Mouse (Mus musculus): Measurements from ENCODE around the gene Dnaic2. TPM values are rescaled to one million over a fixed set of nuclear protein-coding genes. Genes with fewer than 3 reads are reported as not detected.

Gene Dnaic2
- polyA plus RNA-seq, 1 experiment: not detected

DNA sequence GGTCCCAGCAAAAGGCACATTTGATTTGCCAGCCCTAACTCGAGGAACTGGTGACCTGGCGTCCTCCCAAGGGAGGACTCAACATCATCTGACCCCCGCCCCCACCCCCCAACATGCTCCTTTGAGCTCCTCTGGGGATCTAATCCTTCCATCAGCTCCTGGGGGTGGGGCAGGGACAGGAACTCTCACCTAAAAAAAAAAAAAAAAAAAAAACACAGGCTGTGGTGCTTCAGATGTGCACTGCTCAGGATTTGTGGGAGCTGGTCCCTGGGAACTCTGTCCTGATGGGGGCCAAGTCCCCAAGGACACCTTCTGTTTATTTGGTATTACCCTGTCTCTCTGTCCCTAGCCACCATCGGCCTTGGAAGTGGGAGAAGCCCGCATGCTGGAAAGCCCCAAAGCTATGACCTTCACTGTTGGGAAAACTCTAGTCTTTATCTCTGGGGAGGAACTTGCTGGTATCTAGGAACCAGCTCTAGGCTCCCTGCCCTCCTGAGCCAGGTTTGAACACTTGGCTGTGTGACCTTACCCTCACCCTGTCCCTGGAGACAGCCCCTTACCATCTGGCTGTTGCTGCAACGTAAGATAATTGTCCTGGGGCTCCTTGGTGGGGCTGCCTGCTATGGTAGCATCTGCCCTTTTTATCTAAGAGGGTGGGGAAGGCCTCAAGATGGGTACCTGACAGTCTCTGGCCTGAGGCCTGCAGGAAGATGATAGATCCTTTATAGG lies 35.6 kb upstream of the Dnaic2 start:
- TF ChIP-seq GATA1 (IDR thresholded peaks at IDR 0.05; ENCODE audit: low read length): no peak

DNA sequence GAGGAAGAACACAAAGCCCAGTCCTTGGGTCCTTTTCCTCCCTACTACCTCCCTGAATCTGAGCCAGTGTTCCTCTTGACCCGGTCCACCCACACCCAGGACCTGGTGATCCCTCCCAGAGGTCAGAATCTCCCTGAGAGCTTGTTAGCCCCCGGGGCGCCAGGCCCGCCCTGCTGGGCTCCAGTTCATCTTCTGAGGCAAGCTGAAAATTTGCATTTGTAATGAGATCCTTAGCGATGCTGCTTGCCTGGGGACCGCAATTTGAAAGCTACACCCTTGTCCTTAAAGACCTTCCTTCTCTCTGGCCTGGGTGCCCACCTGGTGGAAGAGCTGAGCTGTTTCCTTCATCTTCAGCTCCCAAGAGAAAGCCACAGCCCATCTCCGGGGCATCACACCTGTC lies 34.6 kb upstream of the Dnaic2 start:
- TF ChIP-seq GATA1 (IDR thresholded peaks at IDR 0.05; ENCODE audit: low read length): no peak

GRCm38 (mm10) chr11:114693456-114693855 lies 33.8 kb upstream of the Dnaic2 start:
- no peak for TF ChIP-seq GATA1 (IDR thresholded peaks at IDR 0.05; ENCODE audit: low read length)

GRCm38 (mm10) chr11:114694451-114694850 lies 32.8 kb upstream of the Dnaic2 start:
- TF ChIP-seq GATA1 (IDR thresholded peaks at IDR 0.05; ENCODE audit: low read length): no peak

DNA sequence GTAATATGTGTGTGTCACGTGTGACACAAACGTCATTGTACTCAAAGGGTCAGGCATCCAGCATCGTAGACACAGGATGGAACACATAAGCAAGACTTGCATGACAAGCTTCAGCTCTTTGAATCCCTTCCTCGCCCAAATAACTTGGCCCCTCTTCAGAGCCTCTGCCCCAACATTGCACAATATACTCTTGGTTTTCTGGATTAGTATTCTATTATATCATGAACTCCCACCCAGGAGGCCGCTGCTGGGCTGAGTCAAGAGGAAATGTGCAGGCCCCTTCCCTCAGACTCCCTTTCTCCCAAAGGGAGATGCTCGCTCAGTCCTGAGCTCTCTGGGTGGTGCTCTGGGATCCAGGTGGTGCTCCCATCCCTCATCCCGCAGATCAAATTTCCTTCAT lies 28.7 kb upstream of the Dnaic2 start:
- TF ChIP-seq GATA1 (IDR thresholded peaks at IDR 0.05; ENCODE audit: low read length): no peak

GRCm38 (mm10) chr11:114699511-114699910 lies 27.7 kb upstream of the Dnaic2 start:
- TF ChIP-seq GATA1 (IDR thresholded peaks at IDR 0.05; ENCODE audit: low read length): no peak

- no peak for TF ChIP-seq GATA1 (IDR thresholded peaks at IDR 0.05; ENCODE audit: low read length)
Observed at GRCm38 (mm10) chr11:114702311-114702995, 24.8 kb upstream of the Dnaic2 start.

DNA sequence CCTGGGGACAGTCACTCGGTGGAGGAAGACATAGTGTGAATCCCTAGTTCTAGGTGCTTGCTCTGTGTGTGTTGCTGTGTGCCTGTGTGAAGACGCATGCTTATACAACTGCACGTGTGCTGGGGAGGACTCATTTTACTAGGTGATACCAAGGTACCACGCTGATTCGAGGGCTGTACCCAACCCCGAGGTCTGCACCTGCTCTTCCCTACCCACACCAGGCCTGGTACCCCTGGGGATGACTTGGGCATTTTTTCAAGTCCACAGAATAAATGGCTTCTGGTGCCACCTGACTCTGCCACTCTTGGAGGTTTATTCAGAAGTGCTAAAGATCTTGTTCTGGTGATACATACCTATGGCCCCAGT lies 24.2 kb upstream of the Dnaic2 start:
- no peak for TF ChIP-seq GATA1 (IDR thresholded peaks at IDR 0.05; ENCODE audit: low read length)

DNA sequence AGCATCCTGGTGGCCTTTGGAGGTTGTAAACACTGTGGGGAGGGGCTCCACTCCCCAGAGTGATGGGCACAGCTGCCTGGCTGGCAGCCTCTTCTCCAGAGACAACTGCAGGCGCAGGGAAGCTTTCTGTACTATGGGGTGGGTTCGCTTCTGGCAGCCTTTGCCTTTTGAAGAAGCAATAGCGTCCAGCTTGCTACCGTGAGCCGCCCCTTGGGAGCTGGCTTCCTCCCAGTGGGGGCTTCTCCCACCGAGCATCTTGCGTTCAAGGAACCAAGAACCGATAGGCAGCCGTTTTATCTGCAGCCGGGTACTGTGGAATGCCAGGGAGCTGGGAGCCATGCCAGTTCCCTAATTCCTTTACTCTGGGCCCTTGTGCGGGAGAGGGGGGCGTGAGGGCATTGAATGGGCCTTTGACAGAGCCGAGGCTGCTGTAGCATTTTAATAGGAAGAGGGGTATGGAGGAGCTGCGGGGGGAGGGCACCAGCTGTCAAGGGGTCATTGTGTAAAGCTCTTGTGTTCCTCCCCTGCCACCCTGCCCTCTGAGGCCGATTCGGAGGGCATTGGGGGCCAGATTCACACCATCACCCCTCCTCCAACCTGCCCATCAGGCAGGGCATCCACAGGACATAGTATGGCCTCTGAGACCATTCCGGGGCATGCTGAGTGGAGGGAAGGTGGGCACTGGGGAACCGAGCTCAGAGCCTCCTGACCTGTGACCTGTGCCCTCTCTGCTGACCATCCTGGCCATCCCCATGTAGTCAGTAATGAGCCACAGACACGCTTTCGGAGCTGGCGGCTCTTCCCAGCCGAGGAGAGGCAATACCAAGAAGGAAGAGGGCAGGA lies 22.9 kb upstream of the Dnaic2 start:
- TF ChIP-seq GATA1 (IDR thresholded peaks at IDR 0.05; ENCODE audit: low read length): no peak

GRCm38 (mm10) chr11:114706358-114706757 lies 20.9 kb upstream of the Dnaic2 start:
- TF ChIP-seq GATA1 (IDR thresholded peaks at IDR 0.05; ENCODE audit: low read length): no peak

- TF ChIP-seq GATA1 (IDR thresholded peaks at IDR 0.05; ENCODE audit: low read length): no peak
Observed at GRCm38 (mm10) chr11:114711393-114711792, 15.8 kb upstream of the Dnaic2 start.

DNA sequence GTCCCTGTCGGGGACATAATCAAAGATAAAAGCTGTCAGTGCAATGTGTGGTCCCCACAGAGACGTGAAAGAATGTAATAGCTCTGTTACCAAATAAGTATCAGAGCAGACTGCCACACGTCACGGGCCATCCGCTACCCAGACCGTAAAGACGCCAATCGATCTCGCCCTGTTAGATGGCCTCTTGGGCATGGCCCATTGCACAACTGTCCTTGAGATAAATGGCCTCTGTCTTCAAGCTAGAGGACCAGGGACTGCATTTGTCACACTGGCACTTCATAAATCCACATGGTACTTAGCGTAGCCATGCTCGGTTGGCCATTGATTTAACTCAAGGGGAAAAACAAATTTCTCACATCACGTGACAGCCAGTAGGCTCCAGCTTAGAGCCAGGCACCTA lies 15.3 kb upstream of the Dnaic2 start:
- TF ChIP-seq GATA1 (IDR thresholded peaks at IDR 0.05; ENCODE audit: low read length): no peak

DNA sequence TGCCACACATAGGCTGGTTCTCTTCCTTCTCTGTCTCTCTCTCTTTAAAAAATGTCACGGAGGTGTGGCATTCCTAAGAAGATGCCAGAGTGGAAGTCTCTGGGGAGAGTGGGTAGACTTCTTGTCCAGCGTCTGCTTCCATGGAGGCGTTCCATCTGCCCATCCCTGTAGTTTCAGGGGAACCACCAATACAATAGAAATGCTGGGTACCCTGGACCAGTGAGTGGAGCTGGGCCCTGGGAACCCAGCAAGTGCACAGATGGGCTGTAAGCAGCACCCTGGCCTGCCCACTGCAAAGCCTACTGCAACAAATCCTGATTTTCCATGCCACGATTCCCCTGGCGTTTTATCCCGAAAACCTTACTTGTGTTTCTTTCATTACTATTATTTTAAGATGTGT lies 12.7 kb upstream of the Dnaic2 start:
- no peak for TF ChIP-seq GATA1 (IDR thresholded peaks at IDR 0.05; ENCODE audit: low read length)

GRCm38 (mm10) chr11:114715531-114715930 lies 11.7 kb upstream of the Dnaic2 start:
- no peak for TF ChIP-seq GATA1 (IDR thresholded peaks at IDR 0.05; ENCODE audit: low read length)

DNA sequence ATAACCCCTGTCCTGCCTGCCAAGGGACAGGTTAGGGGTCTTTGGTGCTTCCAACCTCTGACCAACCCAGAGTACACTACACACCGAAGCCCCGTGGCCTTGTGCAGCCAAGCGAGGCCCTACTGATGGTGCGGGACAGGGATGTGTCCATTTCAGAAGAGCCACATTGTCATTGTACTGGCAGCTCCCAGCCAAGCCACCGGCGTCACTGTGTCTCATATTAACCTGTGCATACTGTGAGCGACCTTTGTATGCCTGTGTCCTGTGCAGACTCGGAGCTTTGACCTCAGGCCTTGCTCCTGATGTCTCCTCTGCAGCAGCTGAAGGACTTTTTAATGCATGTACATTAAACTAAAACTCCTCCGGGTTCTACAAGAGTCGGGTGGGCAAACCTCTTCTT lies 6.7 kb upstream of the Dnaic2 start:
- TF ChIP-seq GATA1 (IDR thresholded peaks at IDR 0.05; ENCODE audit: low read length): no peak

GRCm38 (mm10) chr11:114722438-114722837 lies 4.8 kb upstream of the Dnaic2 start:
- TF ChIP-seq GATA1 (IDR thresholded peaks at IDR 0.05; ENCODE audit: low read length): no peak
